Mouse (Mus musculus): ENCODE measurements around the gene Jmjd8. TPM values are rescaled to one million over a fixed set of nuclear protein-coding genes. Genes with fewer than 3 reads are reported as not detected.
A peak's percentile ranks its signal among the peaks of the same experiment; 100 is the strongest.

The Jmjd8 gene
- polyA plus RNA-seq, 1 experiment from 2014 or later: 56.9 TPM

DNA sequence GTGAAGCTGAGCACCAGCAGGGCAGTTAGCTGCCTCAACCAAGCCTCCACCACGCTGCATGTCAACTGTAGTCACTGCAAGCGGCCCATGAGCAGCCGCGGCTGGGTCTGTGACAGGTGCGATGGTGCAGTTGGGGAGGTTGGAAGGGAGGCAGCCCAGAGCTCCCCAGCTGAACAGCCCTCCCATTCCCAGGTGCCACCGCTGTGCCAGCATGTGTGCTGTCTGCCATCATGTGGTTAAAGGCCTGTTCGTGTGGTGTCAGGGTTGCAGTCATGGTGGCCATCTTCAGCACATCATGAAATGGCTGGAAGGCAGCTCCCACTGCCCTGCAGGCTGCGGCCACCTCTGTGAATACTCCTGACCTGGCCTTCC lies 458 bp upstream of the Jmjd8 start:
- ATAC-seq (no peak), DNase-seq (ENCODE audit: low spot score) (no peak)
- H3K4me2 ChIP-seq (ENCODE audit: low read length): peak overlapping the region; percentile 89
- 83% methylated on average over 8 of the region's 8 CpGs for WGBS
- H3K9me3 ChIP-seq (replicated peaks; ENCODE audit: control insufficient read depth, low read length): no peaks in the 10 kb centered on the region
- H3K27me3 ChIP-seq (replicated peaks; ENCODE audit: control insufficient read depth, insufficient read depth, low read length): no peaks in the 10 kb centered on the region
- H3K4me3 ChIP-seq (ENCODE audit: low read depth, low read length): peak overlapping the region; percentile 61
- peak overlapping the region; percentile 88 for H3K9ac ChIP-seq (ENCODE audit: low read length)
- peak overlapping the region; percentile 92; the same call in 1 of the 2 replicates for H3K27ac ChIP-seq (ENCODE audit: low read depth, low read length)
- H3K36me3 ChIP-seq (ENCODE audit: control insufficient read depth, insufficient read depth, low read length): peaks cover 50% of the 10 kb centered on the region
- H3K4me1 ChIP-seq (ENCODE audit: control insufficient read depth, insufficient read depth, low read length): peaks cover 35% of the 10 kb centered on the region

DNA sequence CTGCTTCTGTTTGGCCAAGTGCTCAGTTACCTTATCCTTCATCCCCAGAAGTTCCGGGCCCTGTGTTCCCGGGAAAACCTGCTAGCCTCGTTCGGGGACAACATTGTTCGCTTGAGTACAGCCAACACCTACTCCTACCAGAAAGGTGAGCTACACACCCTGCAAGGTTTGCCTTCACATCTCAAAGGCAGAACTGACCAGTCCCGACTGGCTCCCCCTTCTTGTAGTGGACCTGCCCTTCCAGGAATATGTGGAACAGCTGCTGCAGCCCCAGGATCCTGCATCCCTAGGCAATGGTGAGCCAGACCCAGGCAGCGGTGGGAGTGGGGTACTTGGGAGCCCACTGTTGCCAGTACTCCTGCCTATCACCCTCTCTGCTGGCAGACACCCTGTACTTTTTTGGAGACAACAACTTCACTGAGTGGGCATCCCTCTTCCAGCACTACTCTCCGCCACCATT lies 921 bp downstream of the Jmjd8 start:
- Histone ChIP-seq H3K4me3 (ENCODE audit: low read depth, low read length) (peak overlapping the region; percentile 61), H3K36me3 (ENCODE audit: control insufficient read depth, insufficient read depth, low read length) (peaks cover 50% of the 10 kb centered on the region), H3K27me3 (replicated peaks; ENCODE audit: control insufficient read depth, insufficient read depth, low read length) (no peaks in the 10 kb centered on the region), H3K9me3 (replicated peaks; ENCODE audit: control insufficient read depth, low read length) (no peaks in the 10 kb centered on the region), H3K9ac (ENCODE audit: low read length) (peak overlapping the region; percentile 88), H3K27ac (ENCODE audit: low read depth, low read length) (peak overlapping the region; percentile 92), H3K4me1 (ENCODE audit: control insufficient read depth, insufficient read depth, low read length) (peaks cover 38% of the 10 kb centered on the region), H3K4me2 (ENCODE audit: low read length) (peak overlapping the region; percentile 89)
- 37% methylated on average over 8 of the region's 8 CpGs for WGBS
- ATAC-seq (no peak), DNase-seq (ENCODE audit: low spot score) (no peak)

DNA sequence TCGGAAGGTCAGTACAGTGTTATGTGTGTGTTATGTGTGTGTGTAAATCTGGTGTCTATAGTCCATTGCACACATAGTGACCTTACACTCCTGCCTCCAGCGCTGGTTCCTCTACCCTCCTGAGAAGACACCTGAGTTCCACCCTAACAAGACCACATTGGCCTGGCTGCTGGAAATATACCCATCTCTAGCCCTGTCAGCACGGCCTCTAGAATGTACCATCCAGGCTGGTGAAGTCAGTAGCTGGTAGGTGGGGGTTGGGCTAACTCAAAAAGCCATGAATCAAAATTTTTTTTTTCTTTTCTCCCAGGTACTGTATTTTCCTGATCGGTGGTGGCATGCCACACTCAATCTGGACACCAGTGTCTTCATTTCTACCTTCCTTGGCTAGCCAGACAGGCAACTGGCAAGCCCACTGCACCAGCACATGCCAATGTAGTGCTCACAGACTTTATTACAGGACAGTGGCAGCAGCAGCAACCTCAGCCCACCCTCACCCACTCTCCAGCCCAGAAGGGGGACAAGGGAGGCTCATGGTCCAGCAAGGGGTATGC lies 1.6 kb downstream of the Jmjd8 start:
- H3K4me2 ChIP-seq (ENCODE audit: low read length): peak overlapping the region; percentile 89; the same call in 1 of the 2 replicates
- 83% methylated on average over 4 of the region's 4 CpGs for WGBS
- peaks cover 56% of the 10 kb centered on the region for H3K36me3 ChIP-seq (ENCODE audit: control insufficient read depth, insufficient read depth, low read length)
- H3K27ac ChIP-seq (ENCODE audit: low read depth, low read length): no peak overlapping the region
- H3K4me3 ChIP-seq (ENCODE audit: low read depth, low read length): no peak overlapping the region
- DNase-seq (ENCODE audit: low spot score) (no peak), ATAC-seq (no peak)
- H3K27me3 ChIP-seq (replicated peaks; ENCODE audit: control insufficient read depth, insufficient read depth, low read length): no peaks in the 10 kb centered on the region
- peaks cover 41% of the 10 kb centered on the region for H3K4me1 ChIP-seq (ENCODE audit: control insufficient read depth, insufficient read depth, low read length)
- no peak overlapping the region for H3K9ac ChIP-seq (ENCODE audit: low read length)
- no peaks in the 10 kb centered on the region for H3K9me3 ChIP-seq (replicated peaks; ENCODE audit: control insufficient read depth, low read length)

DNA sequence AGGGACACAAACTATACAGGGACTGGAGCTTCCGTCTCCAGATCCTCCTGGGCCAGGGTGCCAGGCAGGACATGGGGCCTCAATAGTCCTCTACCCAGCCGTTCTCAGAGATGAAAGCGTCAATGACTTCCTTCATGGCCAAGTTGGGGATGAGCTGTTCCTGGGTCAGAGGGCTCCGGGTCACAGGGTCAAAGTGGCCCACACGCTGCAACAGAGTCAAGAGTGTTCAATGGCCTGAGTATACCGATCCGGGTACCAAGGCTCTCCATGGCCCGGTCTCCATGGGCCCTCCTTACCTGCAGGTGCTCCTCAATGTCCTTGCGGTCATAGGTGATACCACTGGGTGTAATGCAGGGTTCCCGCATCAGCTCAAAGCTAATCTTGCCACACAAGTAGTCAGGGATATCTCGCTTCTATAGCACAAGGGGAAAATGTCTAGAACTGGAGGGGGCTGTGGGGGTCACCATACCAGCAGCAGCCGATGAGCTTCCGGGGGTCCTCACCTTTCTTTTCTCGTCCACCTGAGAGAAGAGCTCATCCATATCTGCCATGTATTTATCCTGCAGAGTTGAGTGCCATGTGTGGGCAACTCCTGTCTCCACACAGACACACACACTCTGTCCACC lies 2.3 kb downstream of the Jmjd8 start:
- Histone ChIP-seq H3K4me1 (ENCODE audit: control insufficient read depth, insufficient read depth, low read length) (peaks cover 42% of the 10 kb centered on the region), H3K9ac (ENCODE audit: low read length) (no peak overlapping the region), H3K27me3 (replicated peaks; ENCODE audit: control insufficient read depth, insufficient read depth, low read length) (no peaks in the 10 kb centered on the region), H3K27ac (ENCODE audit: low read depth, low read length) (no peak overlapping the region), H3K4me3 (ENCODE audit: low read depth, low read length) (no peak overlapping the region), H3K4me2 (ENCODE audit: low read length) (peak overlapping the region; percentile 80), H3K36me3 (ENCODE audit: control insufficient read depth, insufficient read depth, low read length) (peaks cover 59% of the 10 kb centered on the region), H3K9me3 (replicated peaks; ENCODE audit: control insufficient read depth, low read length) (no peaks in the 10 kb centered on the region)
- ATAC-seq (no peak), DNase-seq (ENCODE audit: low spot score) (no peak)
- WGBS: 90% methylated on average over 14 of the region's 14 CpGs

DNA sequence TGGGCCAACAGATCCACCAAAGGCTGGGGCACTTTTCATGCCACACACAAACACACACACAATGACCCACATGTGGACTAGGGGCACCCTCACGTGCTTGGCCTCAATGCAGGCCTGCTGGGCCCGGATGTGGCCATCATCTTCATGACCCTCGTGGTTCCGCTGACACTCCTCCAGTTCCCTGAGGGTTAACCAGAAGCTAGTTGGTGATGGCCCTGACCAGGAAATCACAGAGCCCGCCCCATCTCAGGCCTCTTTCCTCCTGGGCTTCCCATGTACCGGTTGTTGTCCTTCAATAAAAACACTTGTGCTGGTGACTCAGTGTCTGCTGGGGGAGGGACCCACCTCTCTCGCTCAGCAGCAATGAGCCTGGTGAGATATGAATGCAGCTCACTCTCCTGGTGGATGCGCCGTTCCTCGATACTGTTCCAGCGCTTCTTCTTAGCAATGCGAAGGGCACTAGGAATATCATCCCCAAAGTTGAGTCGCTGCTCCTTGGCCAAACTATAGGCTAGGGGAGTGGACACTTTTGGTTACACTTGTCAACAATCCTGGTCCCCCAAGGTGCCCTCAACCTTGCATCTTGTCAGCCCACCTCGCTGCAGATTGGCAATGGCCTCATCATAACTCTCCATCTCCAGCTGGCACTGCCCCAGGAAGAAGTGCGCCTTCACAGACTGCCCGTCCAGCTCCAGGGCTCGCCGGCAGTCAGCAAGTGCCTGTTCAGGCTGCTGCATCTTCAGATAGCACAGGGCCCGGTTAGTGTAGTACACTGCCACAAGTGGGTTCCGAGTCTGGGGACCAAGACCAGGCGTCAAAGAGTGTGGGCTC lies 3.0 kb downstream of the Jmjd8 start:
- Histone ChIP-seq H3K27ac (ENCODE audit: low read depth, low read length) (peak overlapping the region; percentile 82; the same call in 1 of the 2 replicates), H3K4me1 (ENCODE audit: control insufficient read depth, insufficient read depth, low read length) (peaks cover 48% of the 10 kb centered on the region), H3K4me3 (ENCODE audit: low read depth, low read length) (peak overlapping the region; percentile 86), H3K9me3 (replicated peaks; ENCODE audit: control insufficient read depth, low read length) (no peaks in the 10 kb centered on the region), H3K27me3 (replicated peaks; ENCODE audit: control insufficient read depth, insufficient read depth, low read length) (no peaks in the 10 kb centered on the region), H3K36me3 (ENCODE audit: control insufficient read depth, insufficient read depth, low read length) (peaks cover 52% of the 10 kb centered on the region), H3K9ac (ENCODE audit: low read length) (peak overlapping the region; percentile 89), H3K4me2 (ENCODE audit: low read length) (peak overlapping the region; percentile 80)
- 63% methylated on average over 21 of the region's 21 CpGs for WGBS
- ATAC-seq (no peak), DNase-seq (ENCODE audit: low spot score) (no peak)

DNA sequence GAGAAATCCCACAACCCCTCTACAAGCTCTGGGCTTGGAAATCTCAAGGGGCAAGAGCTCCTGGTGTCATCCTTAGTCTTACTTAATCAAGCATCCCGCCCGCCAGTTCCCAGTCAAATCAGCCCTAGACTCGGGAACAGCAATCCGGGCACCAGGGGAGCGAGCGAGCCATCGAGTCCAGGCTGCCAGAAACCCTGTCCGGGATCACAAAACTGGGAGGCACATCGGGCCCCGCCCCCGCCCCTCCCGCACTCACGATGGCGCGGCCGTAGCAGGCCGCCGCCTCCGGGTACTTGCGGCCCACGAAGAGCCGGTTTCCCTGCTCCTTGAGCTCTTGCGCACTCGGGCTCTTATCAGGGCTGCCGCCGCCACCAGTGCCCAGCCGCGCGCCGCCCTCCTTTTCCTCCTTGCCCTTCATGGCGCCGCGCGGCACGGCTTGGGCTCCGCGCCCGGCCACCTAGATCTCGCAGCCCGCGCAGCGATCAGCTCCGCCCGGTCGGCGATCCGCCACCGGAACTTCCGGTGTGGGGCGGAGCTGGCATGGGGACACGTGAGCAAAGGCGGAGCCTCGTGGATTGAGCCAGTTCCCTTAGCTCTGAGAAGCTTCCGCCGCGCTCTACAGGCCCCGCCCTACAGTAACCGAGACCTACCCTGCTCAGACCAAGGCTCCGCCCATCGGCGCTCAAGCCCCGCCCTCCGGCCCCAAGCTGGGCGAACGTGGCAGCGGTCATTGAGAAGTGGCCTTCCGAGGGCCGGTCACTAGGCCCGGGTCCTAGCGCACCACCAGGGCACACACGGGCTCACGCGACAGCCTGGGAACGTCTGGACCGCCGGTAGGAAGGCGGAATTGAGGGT lies 4.0 kb downstream of the Jmjd8 start:
- Histone ChIP-seq H3K4me1 (ENCODE audit: control insufficient read depth, insufficient read depth, low read length) (peaks cover 55% of the 10 kb centered on the region), H3K27ac (ENCODE audit: low read depth, low read length) (peak overlapping the region; percentile 82), H3K27me3 (replicated peaks; ENCODE audit: control insufficient read depth, insufficient read depth, low read length) (no peaks in the 10 kb centered on the region), H3K36me3 (ENCODE audit: control insufficient read depth, insufficient read depth, low read length) (peaks cover 42% of the 10 kb centered on the region), H3K9ac (ENCODE audit: low read length) (peak overlapping the region; percentile 89), H3K4me3 (ENCODE audit: low read depth, low read length) (peak overlapping the region; percentile 86), H3K4me2 (ENCODE audit: low read length) (peak overlapping the region; percentile 80), H3K9me3 (replicated peaks; ENCODE audit: control insufficient read depth, low read length) (no peaks in the 10 kb centered on the region)
- peak; percentile 99 for DNase-seq (ENCODE audit: low spot score)
- WGBS: under 1% methylated on average over 76 of the region's 77 CpGs
- ATAC-seq: peak; percentile 93

DNA sequence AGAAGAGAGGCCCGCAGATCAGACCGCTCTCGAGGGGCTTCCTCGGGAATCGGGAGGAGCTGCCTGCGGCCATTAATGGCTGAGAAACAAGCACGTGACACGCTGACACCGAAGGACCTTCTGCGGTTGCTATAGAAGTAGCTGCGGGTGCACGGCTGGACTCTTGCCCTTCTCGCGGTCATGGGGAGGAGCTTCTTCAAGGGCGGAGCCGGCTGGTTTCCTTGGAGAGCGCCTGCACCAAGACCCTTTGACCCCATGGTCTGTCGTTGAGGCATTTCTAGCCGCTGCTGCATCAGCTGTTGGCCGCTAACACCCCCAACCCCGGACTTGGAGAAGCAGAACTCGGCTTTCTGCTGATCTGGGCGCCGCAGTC lies 4.6 kb downstream of the Jmjd8 start, which contains the start of gene Stub1:
Gene Stub1, minus strand, starts transcription at position 114 of the 373 bp plus-strand sequence.
- Histone ChIP-seq H3K27ac (ENCODE audit: low read depth, low read length) (peak within 1 kb of the TSS; percentile 82), H3K27me3 (replicated peaks; ENCODE audit: control insufficient read depth, insufficient read depth, low read length) (no peaks in the 10 kb centered on the region), H3K4me3 (ENCODE audit: low read depth, low read length) (peak within 1 kb of the TSS; percentile 86), H3K4me2 (ENCODE audit: low read length) (peak within 1 kb of the TSS; percentile 80), H3K4me1 (ENCODE audit: control insufficient read depth, insufficient read depth, low read length) (peaks cover 58% of the 10 kb centered on the region), H3K9ac (ENCODE audit: low read length) (peak within 1 kb of the TSS; percentile 89), H3K9me3 (replicated peaks; ENCODE audit: control insufficient read depth, low read length) (no peaks in the 10 kb centered on the region), H3K36me3 (ENCODE audit: control insufficient read depth, insufficient read depth, low read length) (peaks cover 40% of the 10 kb centered on the region)
- under 1% methylated on average over 24 of the region's 24 CpGs for WGBS
- DNase-seq (ENCODE audit: low spot score) (peak; percentile 84), ATAC-seq (no peak)

DNA sequence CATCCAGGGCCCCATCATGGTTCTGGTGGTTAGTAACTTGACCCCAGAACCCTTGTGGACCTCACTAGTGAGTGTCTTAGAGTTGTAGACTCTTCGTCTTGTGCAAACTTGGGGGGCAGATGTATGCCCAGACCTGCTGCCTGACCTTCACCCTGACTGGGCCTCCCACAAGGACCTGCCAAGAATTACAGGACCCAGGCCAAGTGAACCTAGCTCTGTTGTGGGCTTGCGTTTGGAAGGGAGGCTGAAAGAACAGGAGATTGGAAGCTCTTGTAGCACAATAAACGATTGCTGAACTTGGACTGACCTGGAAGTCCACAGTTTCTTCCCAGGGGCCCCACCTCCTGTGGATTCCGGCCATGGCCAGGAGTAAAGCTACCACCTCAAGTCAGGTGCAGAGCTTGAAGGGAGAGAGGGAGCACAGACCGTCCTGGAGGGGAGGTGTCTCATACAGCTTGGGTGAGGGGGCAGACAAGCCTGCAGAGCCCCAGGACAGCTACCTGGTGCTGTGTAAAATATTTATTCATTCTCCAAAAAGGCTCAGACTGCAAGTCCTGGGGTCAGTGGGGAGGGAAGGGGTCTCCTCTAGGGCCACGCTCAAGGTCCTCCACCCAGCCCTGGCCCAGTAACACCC lies 5.4 kb downstream of the Jmjd8 start:
- Histone ChIP-seq H3K4me3 (ENCODE audit: low read depth, low read length) (peak overlapping the region; percentile 86), H3K27me3 (replicated peaks; ENCODE audit: control insufficient read depth, insufficient read depth, low read length) (no peaks in the 10 kb centered on the region), H3K4me1 (ENCODE audit: control insufficient read depth, insufficient read depth, low read length) (peaks cover 56% of the 10 kb centered on the region), H3K27ac (ENCODE audit: low read depth, low read length) (peak overlapping the region; percentile 78; the same call in 1 of the 2 replicates), H3K9me3 (replicated peaks; ENCODE audit: control insufficient read depth, low read length) (no peaks in the 10 kb centered on the region), H3K36me3 (ENCODE audit: control insufficient read depth, insufficient read depth, low read length) (peaks cover 44% of the 10 kb centered on the region), H3K9ac (ENCODE audit: low read length) (peak overlapping the region; percentile 62), H3K4me2 (ENCODE audit: low read length) (peak overlapping the region; percentile 79)
- no peak for DNase-seq (ENCODE audit: low spot score)
- 48% methylated on average over 6 of the region's 6 CpGs for WGBS
- no peak for ATAC-seq

Measured in forebrain, embryonic 14.5 days (tissue).